Mouse (Mus musculus): ENCODE measurements around the gene Amh.

Gene Amh

GRCm38 (mm10) chr10:80856908-80857307 is 51.9 kb downstream of the Amh start:
- no peak for DNase-seq (ENCODE audit: low read depth, low spot score)
